Mouse (Mus musculus): ENCODE data around the gene Atp8b4.

DNA sequence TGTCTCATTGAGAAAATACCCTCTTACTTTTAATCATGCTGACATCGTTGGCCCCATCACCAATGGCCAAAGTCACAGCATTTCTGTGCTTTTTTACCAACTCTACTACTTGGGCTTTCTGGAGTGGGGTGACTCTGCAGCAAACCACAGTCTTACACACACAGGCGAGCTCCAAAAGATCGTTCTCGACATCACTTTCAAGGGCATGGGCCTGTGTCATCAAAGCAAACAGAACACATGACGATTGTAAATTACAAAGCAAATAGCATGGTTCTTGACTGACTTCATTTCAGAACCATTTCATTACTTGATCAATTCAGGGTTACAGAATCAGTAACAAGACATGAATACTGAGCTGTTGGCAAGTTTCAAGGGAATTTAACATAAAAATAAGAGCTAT lies 141.7 kb downstream of the Atp8b4 start:
- TF ChIP-seq POLR2A (IDR thresholded peaks at IDR 0.05; ENCODE audit: low read depth, low read length) (no peak), CTCF (IDR thresholded peaks at IDR 0.05; ENCODE audit: extremely low read depth, insufficient read depth, insufficient read length, insufficient replicate concordance) (no peak)

Measured in spleen, adult 2 months (tissue).